Mouse (Mus musculus) kidney, embryonic 15.5 days (tissue): ENCODE measurements at regions not wholly inside any gene's neighbourhood (a gene's known extent, or its start where the extent isn't known, plus 50 kb on each side); places are given as distances from the start of the nearest gene placed in this dataset.

Source experiments
- ATAC-seq: fragments of 200-750 bp; cut with Nextera tagmentation; replicated peaks from 2 replicates; pipeline ENCODE4 v1.8.0; 2017; ENCODE audit warnings: moderate TSS enrichment; ENCODE audit not compliant: low FRiP score
- H3K27ac ChIP-seq: fragments of 300-500 bp; sonication (generic); 2 replicates; pipeline ENCODE4 v1.5.1; 2015; ENCODE audit warnings: mild to moderate bottlenecking, inconsistent platforms
- H3K27me3 ChIP-seq: fragments of 300-500 bp; sonication (generic); 2 replicates; pipeline ENCODE4 v1.6.1; 2015; ENCODE audit warnings: inconsistent platforms
- H3K36me3 ChIP-seq: fragments of 300-500 bp; sonication (generic); 2 replicates; pipeline ENCODE4 v1.6.1; 2015; ENCODE audit warnings: inconsistent platforms
- H3K4me1 ChIP-seq: fragments of 300-500 bp; sonication (generic); 2 replicates; pipeline ENCODE4 v1.6.1; 2015; ENCODE audit warnings: inconsistent platforms
- H3K4me2 ChIP-seq: fragments of 300-500 bp; sonication (generic); 2 replicates; pipeline ENCODE4 v1.6.1; 2015; ENCODE audit warnings: moderate library complexity, mild to moderate bottlenecking, inconsistent platforms
- H3K4me3 ChIP-seq: fragments of 300-500 bp; sonication (generic); replicated peaks from 2 replicates; pipeline ENCODE4 v1.5.1; 2015; ENCODE audit warnings: mild to moderate bottlenecking, inconsistent platforms
- H3K9ac ChIP-seq: fragments of 300-500 bp; sonication (generic); 2 replicates; pipeline ENCODE4 v1.6.1; 2015; ENCODE audit warnings: mild to moderate bottlenecking, inconsistent platforms
- H3K9me3 ChIP-seq: fragments of 300-500 bp; sonication (generic); replicated peaks from 2 replicates; pipeline ENCODE4 v1.6.1; 2016; ENCODE audit warnings: inconsistent platforms
- WGBS: fragments of 180-500 bp; shearing (Covaris S2); methylation state at CpG from one replicate; pipeline ENCODE4 v1.1.7; 2015; ENCODE audit warnings: mixed read lengths; 5-methylcytosine and 5-hydroxymethylcytosine counted together

GRCm38 (mm10) chr10:14952899-14953478 is 235.0 kb upstream of the Gje1 start:
- Histone ChIP-seq H3K4me1 (no peaks in the 10 kb centered on the region), H3K27ac (no peak overlapping the region), H3K36me3 (no peaks in the 10 kb centered on the region), H3K9me3 (no peaks in the 10 kb centered on the region), H3K4me3 (no peak overlapping the region), H3K9ac (no peak overlapping the region), H3K4me2 (no peak overlapping the region), H3K27me3 (no peaks in the 10 kb centered on the region)
- WGBS, result 54% methylated on average over 1 of the region's 1 CpGs
- no peak for ATAC-seq

- Histone ChIP-seq H3K4me1 (no peaks in the 10 kb centered on the region), H3K4me2 (no peak overlapping the region), H3K9ac (no peak overlapping the region), H3K36me3 (no peaks in the 10 kb centered on the region), H3K27ac (no peak overlapping the region), H3K4me3 (no peak overlapping the region), H3K9me3 (no peaks in the 10 kb centered on the region), H3K27me3 (no peaks in the 10 kb centered on the region)
- ATAC-seq, result no peak
- 61% methylated on average over 2 of the region's 2 CpGs for WGBS
Observed at GRCm38 (mm10) chr10:14941875-14942274, 223.9 kb upstream of the Gje1 start.
